Mouse (Mus musculus): ENCODE measurements around the gene Flnb. TPM values are rescaled to one million over a fixed set of nuclear protein-coding genes. Genes with fewer than 3 reads are reported as not detected.

Flnb gene
- polyA plus RNA-seq (2015; fragmentation: Nextera tagmentation; extraction: Ambion mirVana), result 9.2 and 14.4 TPM in 2 replicates

DNA sequence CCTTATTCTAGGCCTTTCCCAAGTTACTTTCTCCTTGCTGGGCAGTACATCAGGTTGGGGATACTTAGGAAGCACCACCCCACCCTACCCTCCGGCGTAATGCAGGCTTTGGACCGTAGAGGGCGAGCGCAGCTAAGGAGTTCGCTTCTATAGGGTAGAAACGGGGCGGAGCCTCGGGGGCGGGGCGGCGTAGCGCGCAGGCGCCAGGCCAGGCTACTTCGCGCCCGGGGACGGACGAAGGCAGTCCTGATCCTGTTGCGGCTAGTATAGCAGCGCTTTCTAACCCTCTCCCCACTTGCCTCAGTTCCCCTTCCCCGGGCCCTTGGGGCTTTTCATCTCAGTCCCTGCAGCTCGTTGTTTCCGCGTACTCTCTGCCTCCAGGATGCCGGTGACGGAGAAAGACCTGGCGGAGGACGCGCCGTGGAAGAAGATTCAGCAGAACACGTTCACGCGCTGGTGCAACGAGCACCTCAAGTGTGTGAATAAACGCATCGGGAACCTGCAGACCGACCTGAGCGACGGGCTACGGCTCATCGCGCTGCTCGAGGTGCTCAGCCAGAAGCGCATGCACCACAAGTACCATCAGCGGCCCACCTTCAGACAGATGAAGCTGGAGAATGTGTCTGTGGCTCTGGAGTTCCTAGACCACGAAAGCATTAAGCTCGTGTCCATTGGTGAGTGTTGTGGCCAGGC is at the start of gene Flnb:
TSS of gene Flnb (plus strand) at position 188 of the 693 bp plus-strand sequence.
- Histone ChIP-seq H3K36me3 (ENCODE audit: control insufficient read depth, insufficient read depth) (no peaks in the 10 kb centered on the region), H3K9me3 (replicated peaks; ENCODE audit: control insufficient read depth, low read length) (no peaks in the 10 kb centered on the region), H3K4me1 (ENCODE audit: control insufficient read depth, insufficient read depth, low read length) (peaks cover 16% of the 10 kb centered on the region), H3K4me2 (ENCODE audit: low read depth, low read length) (peak within 1 kb of the TSS; percentile 98), H3K27me3 (ENCODE audit: control insufficient read depth, insufficient read depth, low read length) (no peaks in the 10 kb centered on the region), H3K9ac (ENCODE audit: low read length) (peak within 1 kb of the TSS; percentile 87), H3K27ac (ENCODE audit: low read length) (peak within 1 kb of the TSS; percentile 64), H3K4me3 (ENCODE audit: low read length) (peak within 1 kb of the TSS; percentile 79)
- WGBS, result under 1% methylated on average over 49 of the region's 49 CpGs
- peak; percentile 94 for ATAC-seq (replicated peaks; ENCODE audit: extremely low read depth, insufficient read depth, low FRiP score)

DNA sequence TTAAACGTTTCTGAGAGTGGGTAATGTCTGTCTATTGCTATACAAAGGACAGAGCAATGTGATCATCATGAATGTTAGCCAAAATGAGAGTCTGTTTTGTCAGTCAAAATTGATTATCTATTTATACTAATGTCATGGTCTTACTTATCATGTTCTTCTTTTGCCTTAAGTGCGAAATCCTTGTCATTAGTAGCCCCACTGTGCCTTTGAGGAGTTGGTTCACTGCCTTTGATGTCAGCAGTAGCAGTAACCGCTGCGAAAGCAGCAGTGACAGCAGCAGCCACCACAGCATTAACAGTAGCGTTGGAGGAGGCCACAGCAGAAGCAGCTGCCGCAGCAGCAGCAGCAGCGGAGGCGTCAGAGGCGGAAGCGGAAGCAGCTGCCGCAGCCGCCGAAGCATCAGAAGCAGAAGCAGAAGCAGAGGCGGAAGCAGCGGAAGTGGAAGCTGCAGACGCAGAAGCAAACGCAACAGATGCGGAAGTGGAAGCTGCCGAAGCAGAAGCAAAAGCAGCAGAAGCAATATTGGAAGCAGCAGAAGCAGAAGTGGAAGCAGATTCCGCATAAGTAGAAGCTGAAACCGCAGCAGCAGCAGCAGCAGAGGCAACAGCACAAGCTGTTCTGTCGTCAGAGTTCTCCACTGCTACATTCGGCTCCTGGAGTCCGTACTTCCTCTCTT is 43.9 kb upstream of the Flnb start:
- Histone ChIP-seq H3K4me1 (ENCODE audit: control insufficient read depth, insufficient read depth, low read length) (0 out of 2 replicates have a peak, but pooled peaks cover 3% of the 10 kb centered on the region), H3K36me3 (ENCODE audit: control insufficient read depth, insufficient read depth) (no peaks in the 10 kb centered on the region), H3K4me3 (ENCODE audit: low read length) (peak overlapping the region; percentile 60), H3K9ac (ENCODE audit: low read length) (peak overlapping the region; percentile 64), H3K4me2 (ENCODE audit: low read depth, low read length) (peak overlapping the region; percentile 70), H3K9me3 (replicated peaks; ENCODE audit: control insufficient read depth, low read length) (no peaks in the 10 kb centered on the region), H3K27ac (ENCODE audit: low read length) (peak overlapping the region; percentile 59), H3K27me3 (ENCODE audit: control insufficient read depth, insufficient read depth, low read length) (no peaks in the 10 kb centered on the region)
- peak; percentile 75 for ATAC-seq (replicated peaks; ENCODE audit: extremely low read depth, insufficient read depth, low FRiP score)
- 20% methylated on average over 24 of the region's 24 CpGs for WGBS

DNA sequence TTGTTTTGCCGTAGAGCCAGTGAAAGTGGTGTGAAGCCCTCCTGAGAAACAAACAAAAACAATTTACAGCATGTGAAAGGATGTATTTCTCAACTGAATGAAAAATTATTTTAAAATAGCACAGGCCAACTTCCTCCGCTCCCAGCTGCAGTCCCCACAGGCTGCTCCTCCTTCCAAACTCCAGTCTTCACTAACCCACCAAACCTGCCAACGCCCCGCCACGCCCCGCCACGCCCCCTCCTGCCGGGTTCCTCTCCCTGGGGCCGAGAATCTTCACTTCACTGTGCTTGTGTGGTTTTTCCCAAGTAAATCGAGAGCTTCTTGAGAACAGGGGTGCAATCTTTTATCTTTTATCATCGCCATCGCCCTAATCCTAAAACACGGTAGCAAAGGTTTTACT is 31.7 kb upstream of the Flnb start:
- no peak overlapping the region for H3K4me2 ChIP-seq (ENCODE audit: low read depth, low read length)
- no peaks in the 10 kb centered on the region for H3K27me3 ChIP-seq (ENCODE audit: control insufficient read depth, insufficient read depth, low read length)
- H3K9me3 ChIP-seq (replicated peaks; ENCODE audit: control insufficient read depth, low read length), result no peaks in the 10 kb centered on the region
- WGBS, result 36% methylated on average over 13 of the region's 13 CpGs
- no peak for ATAC-seq (replicated peaks; ENCODE audit: extremely low read depth, insufficient read depth, low FRiP score)
- H3K36me3 ChIP-seq (ENCODE audit: control insufficient read depth, insufficient read depth), result no peaks in the 10 kb centered on the region
- no peak overlapping the region for H3K9ac ChIP-seq (ENCODE audit: low read length)
- H3K4me3 ChIP-seq (ENCODE audit: low read length), result no peak overlapping the region
- no peaks in the 10 kb centered on the region for H3K4me1 ChIP-seq (ENCODE audit: control insufficient read depth, insufficient read depth, low read length)
- H3K27ac ChIP-seq (ENCODE audit: low read length), result no peak overlapping the region

DNA sequence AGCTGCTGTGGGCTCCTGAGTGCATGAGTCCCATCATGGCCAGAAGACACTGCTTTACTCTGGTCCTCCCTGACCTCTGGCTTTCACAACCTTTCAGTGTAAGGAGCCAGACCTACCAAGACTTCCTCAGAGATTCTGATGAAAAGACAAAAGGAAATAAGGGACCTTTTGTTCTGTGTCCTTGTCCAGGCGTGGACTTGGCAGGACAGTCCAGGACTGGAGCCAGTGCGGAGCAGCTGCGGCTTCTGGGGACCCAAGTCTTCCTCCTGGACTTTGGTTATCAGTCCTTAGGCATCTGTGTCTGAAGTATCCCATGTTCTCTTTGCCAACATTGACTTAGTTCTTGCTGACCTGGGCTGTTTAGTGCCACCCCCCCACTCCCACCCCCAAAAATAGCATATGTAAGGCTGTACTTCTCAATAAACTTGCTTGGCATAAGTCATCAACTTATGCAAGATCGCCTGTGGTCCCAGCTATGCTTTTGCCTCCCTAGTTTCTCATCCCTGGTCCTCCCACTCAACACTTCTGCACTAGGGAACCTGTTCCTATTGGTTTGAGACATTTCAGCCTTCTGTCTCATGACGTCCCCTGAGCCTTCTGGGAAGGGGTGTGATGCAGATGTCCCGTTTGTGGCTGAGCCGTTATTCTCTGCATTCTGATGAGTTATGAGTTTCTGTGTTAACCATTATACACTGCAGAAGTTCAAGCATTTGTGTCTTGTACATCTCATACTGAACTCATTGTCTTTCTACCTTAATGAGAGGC is 28.3 kb upstream of the Flnb start:
- no peak overlapping the region for H3K9ac ChIP-seq (ENCODE audit: low read length)
- H3K4me2 ChIP-seq (ENCODE audit: low read depth, low read length), result no peak overlapping the region
- no peak overlapping the region for H3K27ac ChIP-seq (ENCODE audit: low read length)
- peaks cover 8% of the 10 kb centered on the region; the same call in 1 of the 2 replicates for H3K4me1 ChIP-seq (ENCODE audit: control insufficient read depth, insufficient read depth, low read length)
- no peak for ATAC-seq (replicated peaks; ENCODE audit: extremely low read depth, insufficient read depth, low FRiP score)
- WGBS, result 80% methylated on average over 7 of the region's 7 CpGs
- H3K36me3 ChIP-seq (ENCODE audit: control insufficient read depth, insufficient read depth), result no peaks in the 10 kb centered on the region
- no peaks in the 10 kb centered on the region; the same call in 1 of the 2 replicates for H3K27me3 ChIP-seq (ENCODE audit: control insufficient read depth, insufficient read depth, low read length)
- H3K9me3 ChIP-seq (replicated peaks; ENCODE audit: control insufficient read depth, low read length), result no peaks in the 10 kb centered on the region
- H3K4me3 ChIP-seq (ENCODE audit: low read length), result no peak overlapping the region

DNA sequence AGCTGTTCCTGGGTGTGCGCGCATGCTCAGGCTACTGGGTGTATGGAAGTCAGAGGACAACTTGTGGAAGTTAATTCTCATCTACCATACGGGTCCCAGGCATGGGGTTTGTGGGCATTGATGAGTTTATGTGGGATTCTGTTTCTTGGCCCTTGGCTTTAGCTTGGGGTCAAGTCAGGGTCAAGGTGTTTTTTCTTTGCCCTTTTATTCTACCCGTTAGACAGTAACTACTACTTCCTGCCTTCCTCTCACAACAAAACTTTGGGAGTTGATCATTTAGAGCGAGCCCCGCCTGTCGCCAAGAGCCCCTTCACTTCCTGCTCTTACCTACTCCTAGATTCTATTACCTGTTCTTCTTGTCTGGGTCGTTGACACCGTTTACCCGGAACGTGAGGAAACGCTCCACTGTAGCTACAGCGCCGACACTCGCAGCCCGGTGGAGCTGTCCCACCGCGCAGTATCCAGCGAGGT is 26.7 kb upstream of the Flnb start:
- no peak for ATAC-seq (replicated peaks; ENCODE audit: extremely low read depth, insufficient read depth, low FRiP score)
- peak overlapping the region; percentile 85 for H3K4me2 ChIP-seq (ENCODE audit: low read depth, low read length)
- H3K9me3 ChIP-seq (replicated peaks; ENCODE audit: control insufficient read depth, low read length), result no peaks in the 10 kb centered on the region
- no peaks in the 10 kb centered on the region for H3K36me3 ChIP-seq (ENCODE audit: control insufficient read depth, insufficient read depth)
- H3K4me1 ChIP-seq (ENCODE audit: control insufficient read depth, insufficient read depth, low read length), result peaks cover 8% of the 10 kb centered on the region; the same call in 1 of the 2 replicates
- peak overlapping the region; percentile 51 for H3K4me3 ChIP-seq (ENCODE audit: low read length)
- peak overlapping the region; percentile 3; the same call in 1 of the 2 replicates for H3K9ac ChIP-seq (ENCODE audit: low read length)
- WGBS, result 16% methylated on average over 19 of the region's 19 CpGs
- no peaks in the 10 kb centered on the region; the same call in 1 of the 2 replicates for H3K27me3 ChIP-seq (ENCODE audit: control insufficient read depth, insufficient read depth, low read length)
- H3K27ac ChIP-seq (ENCODE audit: low read length), result no peak overlapping the region

DNA sequence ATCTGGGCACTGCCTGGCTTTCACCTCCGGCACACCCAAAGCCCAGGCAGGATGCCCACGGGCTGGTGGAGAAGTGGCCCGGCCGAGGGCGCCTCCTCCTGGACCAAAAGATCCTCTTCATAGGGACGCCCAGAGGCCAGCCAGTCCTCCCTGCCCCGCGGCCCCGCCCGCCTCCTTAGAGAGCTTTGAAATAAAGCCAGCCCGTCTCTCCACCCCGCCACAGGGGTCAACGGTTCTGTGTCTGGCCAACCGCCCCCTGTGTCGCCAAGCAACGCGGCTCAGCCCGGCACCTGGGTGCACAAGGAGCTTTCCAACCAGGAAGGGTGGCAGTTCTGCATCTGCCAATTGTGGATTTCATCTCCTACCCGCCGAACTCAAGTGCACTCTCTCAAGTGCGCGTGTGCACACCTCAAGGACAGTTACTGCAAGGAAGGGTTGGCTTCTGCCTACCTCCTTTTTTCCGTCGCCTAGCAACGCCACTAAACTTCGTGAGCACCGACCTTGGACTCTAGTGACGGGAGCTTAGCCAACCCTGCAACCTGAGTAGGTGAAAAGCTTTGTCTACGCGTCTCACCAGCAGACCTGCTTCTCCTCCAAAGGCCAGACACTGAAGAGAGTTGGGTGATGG is 26.1 kb upstream of the Flnb start, which contains the start of gene Gm26661:
TSS of gene Gm26661 (plus strand) at position 56 of the 628 bp plus-strand sequence.
- Histone ChIP-seq H3K9ac (ENCODE audit: low read length) (peak within 1 kb of the TSS; percentile 3; the same call in 1 of the 2 replicates), H3K4me3 (ENCODE audit: low read length) (peak within 1 kb of the TSS; percentile 51), H3K27ac (ENCODE audit: low read length) (no peak within 1 kb of the TSS), H3K4me2 (ENCODE audit: low read depth, low read length) (peak within 1 kb of the TSS; percentile 85), H3K27me3 (ENCODE audit: control insufficient read depth, insufficient read depth, low read length) (no peaks in the 10 kb centered on the region; the same call in 1 of the 2 replicates), H3K36me3 (ENCODE audit: control insufficient read depth, insufficient read depth) (no peaks in the 10 kb centered on the region), H3K4me1 (ENCODE audit: control insufficient read depth, insufficient read depth, low read length) (peaks cover 8% of the 10 kb centered on the region; the same call in 1 of the 2 replicates), H3K9me3 (replicated peaks; ENCODE audit: control insufficient read depth, low read length) (no peaks in the 10 kb centered on the region)
- WGBS, result 2% methylated on average over 30 of the region's 30 CpGs
- ATAC-seq (replicated peaks; ENCODE audit: extremely low read depth, insufficient read depth, low FRiP score), result peak; percentile 64

DNA sequence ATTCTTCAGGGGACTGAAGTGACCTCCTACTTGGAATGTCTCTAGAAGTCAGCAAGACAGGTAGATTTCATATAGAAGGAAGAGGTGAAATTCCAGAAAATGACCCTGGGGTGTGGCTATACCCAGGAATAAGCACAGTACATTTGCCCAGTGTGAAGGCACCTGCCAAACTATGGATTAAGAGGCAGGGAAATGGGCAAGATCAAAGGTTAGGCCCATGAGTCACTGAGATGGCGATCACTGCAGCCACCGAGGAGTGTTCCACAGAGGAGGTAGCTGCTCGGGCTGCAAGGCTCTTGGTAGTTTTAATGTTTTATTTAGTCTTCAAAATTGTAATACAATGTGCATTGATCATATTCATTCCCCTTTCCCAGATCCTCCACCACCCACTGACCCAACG is 21.8 kb upstream of the Flnb start:
- ATAC-seq (replicated peaks; ENCODE audit: extremely low read depth, insufficient read depth, low FRiP score), result no peak
- Histone ChIP-seq H3K9ac (ENCODE audit: low read length) (no peak overlapping the region), H3K9me3 (replicated peaks; ENCODE audit: control insufficient read depth, low read length) (no peaks in the 10 kb centered on the region), H3K4me2 (ENCODE audit: low read depth, low read length) (no peak overlapping the region), H3K36me3 (ENCODE audit: control insufficient read depth, insufficient read depth) (no peaks in the 10 kb centered on the region), H3K27ac (ENCODE audit: low read length) (no peak overlapping the region), H3K27me3 (ENCODE audit: control insufficient read depth, insufficient read depth, low read length) (no peaks in the 10 kb centered on the region; the same call in 1 of the 2 replicates), H3K4me3 (ENCODE audit: low read length) (no peak overlapping the region), H3K4me1 (ENCODE audit: control insufficient read depth, insufficient read depth, low read length) (peaks cover 8% of the 10 kb centered on the region; the same call in 1 of the 2 replicates)
- 81% methylated on average over 4 of the region's 4 CpGs for whole genome bisulfite sequencing

DNA sequence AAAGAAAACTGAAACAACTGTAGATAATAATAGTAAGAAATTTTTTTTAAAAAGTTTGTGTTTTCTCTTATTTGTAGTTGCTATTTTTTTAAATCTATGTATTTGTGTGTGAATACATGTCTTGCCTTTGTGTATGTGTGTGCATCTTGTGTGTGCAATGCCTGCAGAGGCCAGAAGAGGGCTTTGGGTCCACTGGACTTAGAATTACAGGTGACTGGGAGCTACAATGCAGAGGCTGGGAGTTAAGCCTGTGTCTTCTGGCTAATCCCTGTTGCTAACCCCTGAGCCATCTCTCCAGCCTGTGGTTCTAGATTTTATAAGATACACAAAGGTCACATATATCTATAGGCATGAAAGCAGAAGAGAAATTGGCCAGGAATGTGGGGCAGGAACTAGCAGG is 17.1 kb upstream of the Flnb start:
- Histone ChIP-seq H3K27ac (ENCODE audit: low read length) (no peak overlapping the region), H3K4me1 (ENCODE audit: control insufficient read depth, insufficient read depth, low read length) (no peaks in the 10 kb centered on the region), H3K4me2 (ENCODE audit: low read depth, low read length) (no peak overlapping the region), H3K27me3 (ENCODE audit: control insufficient read depth, insufficient read depth, low read length) (no peaks in the 10 kb centered on the region), H3K36me3 (ENCODE audit: control insufficient read depth, insufficient read depth) (no peaks in the 10 kb centered on the region), H3K4me3 (ENCODE audit: low read length) (no peak overlapping the region), H3K9ac (ENCODE audit: low read length) (no peak overlapping the region), H3K9me3 (replicated peaks; ENCODE audit: control insufficient read depth, low read length) (no peaks in the 10 kb centered on the region; the same call in 1 of the 2 replicates)
- no peak for ATAC-seq (replicated peaks; ENCODE audit: extremely low read depth, insufficient read depth, low FRiP score)

Data from heart, embryonic 16.5 days (tissue).